Mouse (Mus musculus): ENCODE results near the gene Pdss2. TPM values are rescaled to one million over a fixed set of nuclear protein-coding genes. Genes with fewer than 3 reads are reported as not detected.

The Pdss2 gene
- total RNA-seq, 2 experiments from 2014 or later: 35.0 to 35.9 TPM

- DNase-seq: peak; percentile 74 to 78
These were observed 262.2 kb downstream of the Pdss2 start for GRCm38 (mm10) chr10:43483426-43483995.

DNA sequence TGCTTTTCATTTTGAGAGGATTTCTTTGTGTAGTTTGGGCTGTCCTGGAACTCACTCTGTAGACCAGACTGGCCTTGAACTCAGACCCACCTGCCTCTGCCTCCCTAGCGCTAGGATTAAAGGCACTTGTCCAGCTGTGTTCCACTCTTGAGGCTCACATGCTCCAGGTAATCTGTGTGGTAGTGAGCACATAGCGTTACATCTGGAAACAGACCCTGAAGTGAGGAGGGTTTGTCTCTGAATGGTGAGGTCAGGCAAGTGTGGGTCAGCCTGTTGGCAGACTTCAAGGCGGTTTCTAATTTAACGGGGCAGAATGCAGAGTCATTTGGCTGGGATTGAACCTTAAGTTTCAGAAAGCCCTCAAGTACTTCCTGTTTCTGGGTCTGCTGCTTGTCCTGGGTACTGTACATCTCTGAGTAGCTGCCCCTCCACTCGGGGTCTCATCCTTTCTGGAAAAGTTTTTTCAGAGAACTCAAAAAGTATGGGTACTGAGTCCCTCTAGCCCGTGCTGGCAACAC lies 264.5 kb downstream of the Pdss2 start:
- no peak for DNase-seq

- DNase-seq: no peak
These were observed 266.2 kb downstream of the Pdss2 start for GRCm38 (mm10) chr10:43487441-43488010.

GRCm38 (mm10) chr10:43488258-43488657 lies 267.0 kb downstream of the Pdss2 start:
- DNase-seq: no peak

- no peak for DNase-seq
These were observed 267.9 kb downstream of the Pdss2 start for GRCm38 (mm10) chr10:43489139-43489538.

- DNase-seq: peak in 1 of 2 experiments; percentile 13
These were observed 268.3 kb downstream of the Pdss2 start for GRCm38 (mm10) chr10:43489550-43489949.

- DNase-seq: no peak
These were observed 268.7 kb downstream of the Pdss2 start for GRCm38 (mm10) chr10:43490034-43490433.

GRCm38 (mm10) chr10:43490846-43491245 lies 269.6 kb downstream of the Pdss2 start:
- DNase-seq: peak; percentile 45 to 68

DNA sequence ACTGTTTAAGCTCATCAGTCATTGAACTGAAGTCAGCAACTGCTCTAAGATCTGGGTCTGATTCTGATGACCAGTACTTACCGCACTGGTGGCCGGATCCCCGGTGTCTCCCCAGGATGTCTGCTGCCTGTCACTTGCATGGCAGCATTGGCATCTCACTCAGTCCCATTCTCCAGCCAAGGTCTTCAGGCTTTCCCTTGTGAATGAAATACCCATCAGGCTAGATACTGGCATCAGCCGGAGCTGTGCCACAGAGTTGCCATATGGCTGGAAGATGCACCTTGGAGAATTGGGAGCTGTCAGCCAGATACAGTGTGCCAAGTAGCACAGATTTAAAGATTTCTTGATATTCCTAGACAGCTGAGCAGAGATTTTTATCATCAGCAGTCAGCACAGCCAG lies 281.3 kb downstream of the Pdss2 start:
- no peak for DNase-seq

GRCm38 (mm10) chr10:43504291-43504690 lies 283.0 kb downstream of the Pdss2 start:
- no peak for DNase-seq

DNA sequence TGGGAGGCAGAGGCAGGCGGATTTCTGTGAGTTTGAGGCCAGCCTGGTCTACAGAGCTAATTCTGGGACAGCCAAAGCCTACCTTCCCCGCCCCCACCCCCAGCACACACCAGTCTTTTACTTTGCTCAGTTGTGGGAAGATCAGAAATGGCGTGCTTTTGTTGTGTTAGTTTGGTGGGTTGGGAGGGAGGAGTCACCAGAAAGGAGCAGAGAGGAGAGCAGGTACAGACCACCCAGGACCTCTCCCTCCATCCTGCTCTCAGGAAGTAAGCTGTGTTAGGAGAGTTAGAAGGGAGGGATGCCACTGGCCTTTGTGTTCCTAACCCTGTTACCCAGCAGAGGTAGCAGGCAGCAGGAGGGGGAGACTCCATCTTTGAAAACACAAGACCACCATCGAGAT lies 285.8 kb downstream of the Pdss2 start:
- no peak for DNase-seq

GRCm38 (mm10) chr10:43509228-43509627 lies 287.9 kb downstream of the Pdss2 start:
- no peak for DNase-seq

DNA sequence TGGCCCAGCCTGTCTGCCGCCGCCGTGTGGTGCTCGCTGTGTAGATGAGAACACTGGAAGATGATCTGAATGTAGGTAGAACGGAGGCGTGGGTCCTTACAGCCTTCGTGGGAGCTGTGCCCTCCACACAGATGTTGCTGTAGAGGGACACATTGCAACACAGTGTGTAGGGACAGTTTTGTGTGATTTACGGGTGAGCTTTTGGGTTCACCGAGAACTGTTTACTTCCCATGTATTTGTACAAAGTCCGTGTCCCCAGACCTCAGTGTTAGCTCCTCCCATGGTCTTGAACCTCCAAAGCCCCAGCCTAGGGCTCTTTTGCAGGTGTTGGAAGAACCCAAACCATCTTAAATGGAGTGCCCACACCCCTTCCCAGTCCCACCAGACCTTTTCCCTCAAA lies 291.7 kb downstream of the Pdss2 start:
- no peak for DNase-seq

Other genes starting within 250 kb of the Pdss2 start
- 10 to 100 TPM; 12.3 to 15.4 TPM for gene Sobp, start 47.0 kb upstream of the Pdss2 start, total RNA-seq (2021)
- gene 9030612E09Rik, start 46.8 kb upstream of the Pdss2 start, total RNA-seq (2021): 1 to 10 TPM; 2.9 to 3.8 TPM